Mouse (Mus musculus) CH12.LX (cell line): ENCODE results near the gene Ube2d2b. TPM values are rescaled to one million over a fixed set of nuclear protein-coding genes. Genes with fewer than 3 reads are reported as not detected.
A peak's percentile ranks its signal among the peaks of the same experiment; 100 is the strongest.

Experiments used
- DNase-seq: peaks from one replicate; pipeline ENCODE4 v3.0.0-alpha.2; 2013; ENCODE audit errors: extremely low read depth
- H3K27ac ChIP-seq: 2 replicates; pipeline ENCODE4 v1.5.1; 2012; ENCODE audit warnings: low read depth, mild to moderate bottlenecking, control low read depth, moderate library complexity; ENCODE audit not compliant: insufficient read depth
- H3K27me3 ChIP-seq: replicated peaks from 2 replicates; pipeline ENCODE3; 2012; ENCODE audit warnings: inconsistent platforms
- H3K36me3 ChIP-seq, 2 experiments: replicated peaks in 1 of 2; 2 replicates each; pipeline versions ENCODE3 to v1.6.1; 2012; ENCODE audit warnings: inconsistent platforms in 1 of 2, low read length in 1 of 2, mild to moderate bottlenecking in 1 of 2, mixed read lengths in 1 of 2, moderate library complexity in 1 of 2; ENCODE audit not compliant: control insufficient read depth in 1 of 2, insufficient read depth in 1 of 2
- H3K4me1 ChIP-seq, 2 experiments: 2 replicates each; pipeline ENCODE4 v1.6.1; 2012; ENCODE audit warnings: inconsistent platforms in 1 of 2, moderate library complexity in 1 of 2; ENCODE audit not compliant: insufficient read depth in 2 of 2, control insufficient read depth in 1 of 2
- H3K4me2 ChIP-seq: 2 replicates; pipeline ENCODE4 v1.6.1; 2012; ENCODE audit warnings: low read depth, mild to moderate bottlenecking, control low read depth; ENCODE audit not compliant: poor library complexity, insufficient read depth, severe bottlenecking
- H3K4me3 ChIP-seq, 3 experiments: fragments of 150-350 bp in 1 of 3; sonication (generic) in 1 of 3; replicated peaks in 1 of 3; 2 replicates each; pipeline versions ENCODE3 to v1.5.1; 2011 to 2012; ENCODE audit warnings: low read depth in 2 of 3, low read length in 2 of 3, mild to moderate bottlenecking in 2 of 3, moderate library complexity in 2 of 3, control low read depth in 1 of 3, improper control_type of control experiment in 1 of 3, inconsistent platforms in 1 of 3, mixed read lengths in 1 of 3; ENCODE audit not compliant: poor library complexity in 1 of 3
- H3K79me2 ChIP-seq: replicated peaks from 2 replicates; pipeline ENCODE4 v1.6.1; 2012; ENCODE audit warnings: mild to moderate bottlenecking, moderate library complexity; ENCODE audit not compliant: control insufficient read depth, poor library complexity, insufficient read depth, severe bottlenecking; ENCODE audit errors: extremely low read depth
- H3K9ac ChIP-seq: 2 replicates; pipeline ENCODE4 v1.6.1; 2012; ENCODE audit warnings: low read depth, mild to moderate bottlenecking, control low read depth, moderate library complexity; ENCODE audit not compliant: insufficient read depth
- H3K9me3 ChIP-seq: replicated peaks from 2 replicates; pipeline ENCODE3; 2012; ENCODE audit warnings: low read length, inconsistent platforms, mixed read lengths
- CHD2 ChIP-seq: IDR thresholded peaks from 2 replicates; pipeline ENCODE4 v1.6.1; 2011; ENCODE audit warnings: low read length, improper control_type of control experiment
- CTCF ChIP-seq, 2 experiments: IDR thresholded peaks in 1 of 2; conservative IDR thresholded peaks in 1 of 2; 2 replicates each; pipeline ENCODE4 v1.5.1; 2011 to 2012; ENCODE audit warnings: low read depth in 2 of 2, low read length in 2 of 2, improper control_type of control experiment in 1 of 2, inconsistent platforms in 1 of 2, mild to moderate bottlenecking in 1 of 2, moderate library complexity in 1 of 2
- ELF1 ChIP-seq: IDR thresholded peaks from 2 replicates; pipeline ENCODE4 v1.6.1; 2014; ENCODE audit warnings: low read depth, mild to moderate bottlenecking, inconsistent platforms, low read length, improper control_type of control experiment
- IRF4 ChIP-seq: IDR thresholded peaks from 2 replicates; pipeline ENCODE4 v1.6.1; 2014; ENCODE audit warnings: low read depth, mild to moderate bottlenecking, inconsistent platforms, low read length, improper control_type of control experiment
- JUND ChIP-seq: conservative IDR thresholded peaks from 2 replicates; pipeline ENCODE4 v1.6.1; 2011; ENCODE audit warnings: low read depth, low read length, improper control_type of control experiment
- KAT2A ChIP-seq: IDR thresholded peaks from 2 replicates; pipeline ENCODE4 v1.6.1; 2012; ENCODE audit warnings: low read length, improper control_type of control experiment, inconsistent platforms; ENCODE audit not compliant: insufficient replicate concordance
- MEF2A ChIP-seq: IDR thresholded peaks from 2 replicates; pipeline ENCODE4 v1.6.1; 2014; ENCODE audit warnings: low read depth, mild to moderate bottlenecking, inconsistent platforms, low read length, improper control_type of control experiment, borderline replicate concordance
- MXI1 ChIP-seq: IDR thresholded peaks from 2 replicates; pipeline ENCODE4 v1.6.1; 2011; ENCODE audit warnings: mild to moderate bottlenecking, low read depth, low read length, improper control_type of control experiment
- MYC ChIP-seq: IDR thresholded peaks from 2 replicates; pipeline ENCODE4 v1.6.1; 2011; ENCODE audit warnings: low read depth, mild to moderate bottlenecking, improper control_type of control experiment, low read length
- NELFE ChIP-seq: IDR thresholded peaks from 2 replicates; pipeline ENCODE4 v1.6.1; 2011; ENCODE audit warnings: low read depth, low read length, improper control_type of control experiment
- NRF1 ChIP-seq: IDR thresholded peaks from 2 replicates; pipeline ENCODE4 v1.6.1; 2014; ENCODE audit warnings: low read depth, mild to moderate bottlenecking, inconsistent platforms, low read length, improper control_type of control experiment, moderate library complexity
- RAD21 ChIP-seq: IDR thresholded peaks from 2 replicates; pipeline ENCODE4 v1.6.1; 2011; ENCODE audit warnings: low read depth, mild to moderate bottlenecking, low read length, improper control_type of control experiment, moderate library complexity
- ZMIZ1 ChIP-seq: IDR thresholded peaks from 2 replicates; pipeline ENCODE4 v1.6.1; 2012; ENCODE audit warnings: low read depth, mild to moderate bottlenecking, inconsistent platforms, low read length, improper control_type of control experiment
- dilution Hi-C: fragments of 300-500 bp; cut with MboI; formaldehyde crosslinking; loops from 2 replicates; pipeline ENCODE4 v1.14.3; 2020; ENCODE audit warnings: low sequenced_read_pairs; ENCODE audit not compliant: extremely low pct_unique_long_range_greater_than_20kb, extremely low pct_ligation_motif_present
- in situ Hi-C: fragments of 300-500 bp; cut with MboI; formaldehyde crosslinking; loops from 3 replicates; pipeline ENCODE4 v1.14.3; 2019; ENCODE audit warnings: low sequenced_read_pairs, low pct_ligation_motif_present, low pct_unique_long_range_greater_than_20kb, mixed read lengths
- polyA plus RNA-seq: library from polyadenylated mRNA; unstranded; fragments of >175 nt; gene quantifications from 2 replicates; pipeline ENCODE4 v1.2.1, GENCODE M21; 2012; ENCODE audit warnings: low read depth; ENCODE audit not compliant: insufficient read length
- total RNA-seq, 2 experiments: library from RNA; depleted of rRNA; stranded (reverse); fragments of 300-350 nt in 1 of 2; fragments of >200 nt in 1 of 2; gene quantifications; 2 replicates each; pipeline ENCODE4 v1.2.3; 2012 to 2014

The Ube2d2b gene
- total and polyA plus RNA-seq, 3 experiments, result not detected

- no peak for DNase-seq
- peaks cover 0 to 6% of the 10 kb centered on the region in 2 experiments; a peak in 2 of 4 replicates for H3K4me1 ChIP-seq
- H3K36me3 ChIP-seq, result no peaks in the 10 kb centered on the region
- H3K9me3 ChIP-seq, result no peaks in the 10 kb centered on the region
- TF ChIP-seq CTCF (conservative IDR thresholded peaks at IDR 0.05 in 1 of 2, IDR thresholded peaks at IDR 0.05 in 1 of 2; ENCODE audit: low read depth in 2 of 2, low read length in 2 of 2), result peak in 1 of 2 experiments; percentile 35; a peak in 2 of 4 replicates
- no peak for TF ChIP-seq KAT2A
- TF ChIP-seq RAD21, result peak; percentile 23
- TF ChIP-seq, all 38 proteins: peak for 2
- dilution Hi-C loops (no loop called here), in situ Hi-C loops (loop anchor here (25.0 kb wide), 1 partner anchor 265 kb away; no protein-coding TSS in a partner anchor)
- Histone ChIP-seq H3K27ac (no peak overlapping the region), H3K9ac (no peak overlapping the region), H3K4me2 (no peak overlapping the region), H3K79me2 (no peaks in the 10 kb centered on the region), H3K4me3 (no peak overlapping the region), H3K27me3 (no peaks in the 10 kb centered on the region)
Observed at GRCm38 (mm10) chr5:107877053-107877452, 47.2 kb downstream of the Ube2d2b start.

- no peak overlapping the region for H3K27ac ChIP-seq
- no peaks in the 10 kb centered on the region for H3K79me2 ChIP-seq
- dilution Hi-C loops (no loop called here), in situ Hi-C loops (loop anchor here (10.0 to 25.0 kb wide), 2 partner anchors 86 to 268 kb away; no protein-coding TSS in a partner anchor)
- H3K4me3 ChIP-seq, result no peak overlapping the region
- no peaks in the 10 kb centered on the region for H3K9me3 ChIP-seq
- H3K27me3 ChIP-seq, result no peaks in the 10 kb centered on the region
- DNase-seq, result no peak
- H3K9ac ChIP-seq, result no peak overlapping the region
- H3K4me2 ChIP-seq, result no peak overlapping the region
- H3K36me3 ChIP-seq, result no peaks in the 10 kb centered on the region
- TF ChIP-seq CHD2, result no peak
- no peak for TF ChIP-seq MYC
- TF ChIP-seq MXI1, result no peak
- no peak for TF ChIP-seq NELFE
- TF ChIP-seq ELF1, result no peak
- no peak for TF ChIP-seq IRF4
- TF ChIP-seq JUND, result no peak
- no peak for TF ChIP-seq MEF2A
- TF ChIP-seq ZMIZ1, result no peak
- TF ChIP-seq NRF1, result no peak
- TF ChIP-seq RAD21, result no peak
- TF ChIP-seq, all 38 proteins: peak for 0
- no peaks in the 10 kb centered on the region for H3K4me1 ChIP-seq
Observed at GRCm38 (mm10) chr5:107880710-107881109, 50.8 kb downstream of the Ube2d2b start.

Other genes with a start within 250 kb of the Ube2d2b start
- gene Rpap2, start 232.7 kb upstream of the Ube2d2b start, total RNA-seq (2012; rRNA removed), result 24.3 and 27.0 TPM in 2 replicates
- 38.1 and 42.7 TPM in 2 replicates for gene Rpap2, start 232.7 kb upstream of the Ube2d2b start, total RNA-seq (2014; rRNA removed)
- gene Rpap2, start 232.7 kb upstream of the Ube2d2b start, polyA plus RNA-seq, result 28.3 and 31.0 TPM in 2 replicates
- 11.6 and 16.9 TPM in 2 replicates for gene Glmn, start 232.2 kb upstream of the Ube2d2b start, total RNA-seq (2012; rRNA removed)
- gene Glmn, start 232.2 kb upstream of the Ube2d2b start, total RNA-seq (2014; rRNA removed), result 28.2 and 32.2 TPM in 2 replicates
- gene Glmn, start 232.2 kb upstream of the Ube2d2b start, polyA plus RNA-seq, result 25.1 and 29.1 TPM in 2 replicates
- gene Gfi1, start 104.1 kb upstream of the Ube2d2b start, total RNA-seq (2012; rRNA removed), result 1.2 and 1.4 TPM in 2 replicates
- 1.5 TPM in 2 replicates for gene Gfi1, start 104.1 kb upstream of the Ube2d2b start, total RNA-seq (2014; rRNA removed)
- 0.99 and 1.2 TPM in 2 replicates for gene Gfi1, start 104.1 kb upstream of the Ube2d2b start, polyA plus RNA-seq
- 2.9 and 3.8 TPM in 2 replicates for gene Evi5, start 45.0 kb downstream of the Ube2d2b start, total RNA-seq (2012; rRNA removed)
- gene Evi5, start 45.0 kb downstream of the Ube2d2b start, total RNA-seq (2014; rRNA removed), result 3.2 and 3.4 TPM in 2 replicates
- 3.5 and 6.3 TPM in 2 replicates for gene Evi5, start 45.0 kb downstream of the Ube2d2b start, polyA plus RNA-seq
- 728 and 973 TPM in 2 replicates for gene Rpl5, start 70.4 kb downstream of the Ube2d2b start, total RNA-seq (2012; rRNA removed)
- 368 and 406 TPM in 2 replicates for gene Rpl5, start 70.4 kb downstream of the Ube2d2b start, total RNA-seq (2014; rRNA removed)
- 116 and 236 TPM in 2 replicates for gene Rpl5, start 70.4 kb downstream of the Ube2d2b start, polyA plus RNA-seq
- gene Fam69a, start 157.0 kb downstream of the Ube2d2b start, total RNA-seq (2012; rRNA removed), result 4.2 and 5.6 TPM in 2 replicates
- gene Fam69a, start 157.0 kb downstream of the Ube2d2b start, total RNA-seq (2014; rRNA removed), result 6.5 and 7.8 TPM in 2 replicates
- 14.2 and 25.4 TPM in 2 replicates for gene Fam69a, start 157.0 kb downstream of the Ube2d2b start, polyA plus RNA-seq
- gene Mtf2, start 235.6 kb downstream of the Ube2d2b start, total RNA-seq (2012; rRNA removed), result 58.7 and 65.2 TPM in 2 replicates
- 76.2 and 86.9 TPM in 2 replicates for gene Mtf2, start 235.6 kb downstream of the Ube2d2b start, total RNA-seq (2014; rRNA removed)
- 63.8 and 71.0 TPM in 2 replicates for gene Mtf2, start 235.6 kb downstream of the Ube2d2b start, polyA plus RNA-seq